Mouse (Mus musculus): ENCODE data around the gene Mob2.

DNA sequence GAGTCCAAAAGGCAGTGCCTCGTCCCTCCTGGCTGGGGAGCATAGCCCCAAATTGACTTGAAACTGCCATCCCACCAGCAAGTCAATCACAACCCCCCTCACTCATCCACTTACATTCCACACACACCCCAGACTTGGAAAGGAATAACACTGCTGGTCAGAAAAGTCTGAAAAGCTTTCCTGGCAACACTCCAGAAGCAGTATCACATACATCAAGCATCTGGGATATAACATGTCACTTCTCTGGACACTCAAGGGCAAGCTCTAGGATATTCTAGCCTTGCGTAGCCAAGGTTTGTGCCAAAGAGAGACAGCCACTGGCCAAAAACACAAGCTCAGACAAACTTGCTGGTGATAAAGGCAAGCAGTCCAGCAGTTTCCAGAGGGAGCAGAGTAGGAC lies 35.7 kb downstream of the Mob2 start:
- TF ChIP-seq CTCF (IDR thresholded peaks at IDR 0.05; ENCODE audit: control insufficient read depth, insufficient read depth, low read length): no peak
- no peak for TF ChIP-seq POLR2A (IDR thresholded peaks at IDR 0.05; ENCODE audit: borderline replicate concordance, control insufficient read depth, low read depth, low read length)

Measured in bone marrow, adult 2 months (tissue).